Mouse (Mus musculus): ENCODE measurements around the gene Psrc1. TPM values are rescaled to one million over a fixed set of nuclear protein-coding genes. Genes with fewer than 3 reads are reported as not detected.

The Psrc1 gene
- 11.5 and 11.7 TPM in 2 replicates for polyA plus RNA-seq (2015; fragmentation: Nextera tagmentation; extraction: Ambion mirVana)

GRCm38 (mm10) chr3:108383485-108384354, at the start of gene Psrc1:
Psrc1 (plus strand) TSS chr3:108383839.

DNA sequence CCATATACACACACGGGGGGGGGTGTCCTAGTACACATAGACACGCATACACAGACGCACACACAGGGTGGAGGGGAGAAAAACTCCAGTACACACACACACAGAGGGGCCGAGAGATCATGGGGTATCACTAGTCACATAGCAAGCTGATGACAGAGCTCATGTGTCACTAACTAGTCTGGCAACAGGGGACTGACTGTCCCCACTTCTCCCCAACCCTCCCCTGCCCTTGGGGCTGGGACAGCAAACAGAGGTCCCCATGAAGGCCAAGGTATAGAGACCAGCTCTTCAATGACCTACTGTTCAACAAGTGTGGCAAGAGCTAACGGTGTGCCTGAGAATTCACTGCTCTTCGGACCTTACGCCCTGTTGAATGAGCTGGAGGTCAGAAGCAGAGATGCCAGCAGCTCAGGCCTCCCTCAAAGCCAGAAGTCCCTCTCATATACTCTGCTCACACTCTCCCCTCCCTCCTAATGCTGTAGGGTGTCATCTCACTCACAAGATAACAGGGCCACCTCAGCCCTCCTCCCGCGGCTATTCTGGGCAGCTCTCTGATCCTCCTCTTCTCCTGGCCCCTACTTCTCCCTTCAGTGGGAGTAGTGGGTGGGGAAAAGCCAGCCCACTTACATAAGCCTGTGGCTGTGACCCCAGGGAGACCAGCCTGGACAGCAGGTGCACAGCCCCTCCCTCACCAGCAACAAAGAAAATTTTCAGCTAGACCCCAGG, 19.2 kb upstream of the Psrc1 start, which contains the start of gene Mybphl:
TSS of gene Mybphl (plus strand) at position 642 of the 726 bp plus-strand sequence.

GRCm38 (mm10) chr3:108414857-108415830, 31.5 kb downstream of the Psrc1 start, which contains the start of gene Celsr2:
Celsr2 (minus strand) TSS chr3:108415552.

Other genes starting within 250 kb of the Psrc1 start
- 101 and 133 TPM in 2 replicates for gene Gnai3, start 237.7 kb upstream of the Psrc1 start, polyA plus RNA-seq (2015; fragmentation: Nextera tagmentation; extraction: Ambion mirVana)
- gene Gpr61, start 229.0 kb upstream of the Psrc1 start, polyA plus RNA-seq (2015; fragmentation: Nextera tagmentation; extraction: Ambion mirVana), result 0.17 and 0.60 TPM in 2 replicates
- 6.0 and 9.1 TPM in 2 replicates for gene Amigo1, start 197.5 kb upstream of the Psrc1 start, polyA plus RNA-seq (2015; fragmentation: Nextera tagmentation; extraction: Ambion mirVana)
- 1.9 and 2.9 TPM in 2 replicates for gene Cyb561d1, start 182.6 kb upstream of the Psrc1 start, polyA plus RNA-seq (2015; fragmentation: Nextera tagmentation; extraction: Ambion mirVana)
- 5.4 and 6.5 TPM in 2 replicates for gene Atxn7l2, start 172.9 kb upstream of the Psrc1 start, polyA plus RNA-seq (2015; fragmentation: Nextera tagmentation; extraction: Ambion mirVana)
- gene Sypl2, start 157.2 kb upstream of the Psrc1 start, polyA plus RNA-seq (2015; fragmentation: Nextera tagmentation; extraction: Ambion mirVana), result 0.24 and 0.91 TPM in 2 replicates
- 278 and 286 TPM in 2 replicates for gene Psma5, start 126.9 kb upstream of the Psrc1 start, polyA plus RNA-seq (2015; fragmentation: Nextera tagmentation; extraction: Ambion mirVana)
- gene Sort1, start 99.8 kb upstream of the Psrc1 start, polyA plus RNA-seq (2015; fragmentation: Nextera tagmentation; extraction: Ambion mirVana), result 4.6 and 6.2 TPM in 2 replicates
- gene Mybphl, start 18.9 kb upstream of the Psrc1 start, polyA plus RNA-seq (2015; fragmentation: Nextera tagmentation; extraction: Ambion mirVana), result 0.13 TPM in 1 of 2 replicates, not detected in the other
- 3.7 and 4.1 TPM in 2 replicates for gene Celsr2, start 31.7 kb downstream of the Psrc1 start, polyA plus RNA-seq (2015; fragmentation: Nextera tagmentation; extraction: Ambion mirVana)
- gene Sars, start 61.4 kb downstream of the Psrc1 start, polyA plus RNA-seq (2015; fragmentation: Nextera tagmentation; extraction: Ambion mirVana), result 93.7 and 121 TPM in 2 replicates
- 0.50 and 1.0 TPM in 2 replicates for gene 1700013F07Rik, start 150.3 kb downstream of the Psrc1 start, polyA plus RNA-seq (2015; fragmentation: Nextera tagmentation; extraction: Ambion mirVana)
- 3.1 and 4.8 TPM in 2 replicates for gene 5330417C22Rik, start 152.7 kb downstream of the Psrc1 start, polyA plus RNA-seq (2015; fragmentation: Nextera tagmentation; extraction: Ambion mirVana)
- 32.8 and 39.7 TPM in 2 replicates for gene Tmem167b, start 178.6 kb downstream of the Psrc1 start, polyA plus RNA-seq (2015; fragmentation: Nextera tagmentation; extraction: Ambion mirVana)
- gene Taf13, start 187.9 kb downstream of the Psrc1 start, polyA plus RNA-seq (2015; fragmentation: Nextera tagmentation; extraction: Ambion mirVana), result 48.1 and 49.8 TPM in 2 replicates
- 6.6 and 8.0 TPM in 2 replicates for gene Wdr47, start 207.4 kb downstream of the Psrc1 start, polyA plus RNA-seq (2015; fragmentation: Nextera tagmentation; extraction: Ambion mirVana)